Mouse (Mus musculus): ENCODE data around the gene Pold2.

- TF ChIP-seq FLI1 (IDR thresholded peaks at IDR 0.05; ENCODE audit: low read length) = no peak
- no peak for TF ChIP-seq GATA1 (IDR thresholded peaks at IDR 0.05; ENCODE audit: borderline replicate concordance, low read length)
These were observed 48.8 kb downstream of the Pold2 start for GRCm38 (mm10) chr11:5829327-5829726.
